Mouse (Mus musculus): ENCODE measurements around the gene Gls2.

DNA sequence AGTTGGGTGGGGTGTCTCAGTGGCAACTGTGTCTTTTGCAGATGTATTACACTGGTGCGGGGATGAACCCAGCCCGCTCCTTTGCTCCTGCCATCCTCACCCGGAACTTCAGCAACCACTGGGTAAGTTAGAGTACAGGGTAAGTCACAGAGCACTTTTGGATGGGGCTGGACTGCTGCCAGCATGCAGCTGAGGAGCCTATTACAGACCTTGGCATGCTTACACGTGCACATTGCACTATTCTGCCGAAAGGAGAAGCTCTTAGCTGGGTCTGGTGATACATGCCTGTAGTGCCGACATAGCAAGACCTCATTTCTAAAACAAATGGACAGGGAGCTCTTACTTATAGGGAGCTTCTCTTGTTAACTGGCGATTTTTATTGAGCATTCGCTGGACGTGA lies 33.3 kb downstream of the Gls2 start:
- TF ChIP-seq CTCF (IDR thresholded peaks at IDR 0.05; ENCODE audit: borderline replicate concordance, insufficient read depth, low read length) = no peak
- no peak for TF ChIP-seq POLR2A (IDR thresholded peaks at IDR 0.05; ENCODE audit: low read depth, low read length)
